Mouse (Mus musculus) neutrophil, adult 5-6 weeks (primary cell): ENCODE measurements around the gene Ankrd34a. TPM values are rescaled to one million over a fixed set of nuclear protein-coding genes. Genes with fewer than 3 reads are reported as not detected.

Experiments used
- ATAC-seq: fragments of 151-379, 151-347 bp; 2 replicates; pipeline ENCODE4 v1.8.0; 2017; ENCODE audit warnings: mild to moderate bottlenecking, moderate TSS enrichment; ENCODE audit not compliant: insufficient number of reproducible peaks, poor library complexity, low FRiP score, severe bottlenecking; ENCODE audit errors: extremely low read depth
- total RNA-seq: library from RNA; stranded (forward); fragments of 200-1000 nt; gene quantifications from 2 replicates; pipeline ENCODE4 v1.2.3, GENCODE M21; 2017

Gene Ankrd34a
- total RNA-seq, 1 experiment from 2014 or later, result not detected

GRCm38 (mm10) chr3:96576690-96577541, 19.5 kb upstream of the Ankrd34a start, which contains the start of gene Gm16253:
Gene Gm16253 (plus strand): TSS chr3:96576984.
- ATAC-seq, result peak; percentile 90

- ATAC-seq, result no peak
Measured at GRCm38 (mm10) chr3:96577566-96577965, 18.9 kb upstream of the Ankrd34a start.

- no peak for ATAC-seq
Measured at GRCm38 (mm10) chr3:96578561-96579238, 17.7 kb upstream of the Ankrd34a start.

- no peak for ATAC-seq
Measured at GRCm38 (mm10) chr3:96579239-96579750, 17.1 kb upstream of the Ankrd34a start.

GRCm38 (mm10) chr3:96579885-96580454, 16.5 kb upstream of the Ankrd34a start:
- peak; percentile 89 for ATAC-seq

GRCm38 (mm10) chr3:96581141-96581540, 15.3 kb upstream of the Ankrd34a start:
- ATAC-seq, result no peak

- no peak for ATAC-seq
Measured at GRCm38 (mm10) chr3:96581771-96582515, 14.5 kb upstream of the Ankrd34a start.

GRCm38 (mm10) chr3:96583386-96583785, 13.1 kb upstream of the Ankrd34a start:
- no peak for ATAC-seq

- ATAC-seq, result no peak
Measured at GRCm38 (mm10) chr3:96590657-96591056, 5.8 kb upstream of the Ankrd34a start.

GRCm38 (mm10) chr3:96593374-96593773, 3.1 kb upstream of the Ankrd34a start:
- ATAC-seq, result no peak

- ATAC-seq, result peak; percentile 93
Measured at GRCm38 (mm10) chr3:96593790-96594560, 2.5 kb upstream of the Ankrd34a start, which contains the start of gene Polr3gl. Gene Polr3gl (minus strand): TSS chr3:96594181.

- no peak for ATAC-seq
Measured at GRCm38 (mm10) chr3:96594851-96595250, 1.6 kb upstream of the Ankrd34a start.

- no peak for ATAC-seq
Measured at GRCm38 (mm10) chr3:96595661-96596060, 775 bp upstream of the Ankrd34a start.

- ATAC-seq, result no peak
Measured at GRCm38 (mm10) chr3:96596855-96597254, 419 bp downstream of the Ankrd34a start.

- no peak for ATAC-seq
Measured at GRCm38 (mm10) chr3:96597435-96597891, 1.0 kb downstream of the Ankrd34a start.

GRCm38 (mm10) chr3:96598156-96599068, 2.0 kb downstream of the Ankrd34a start:
- no peak for ATAC-seq

- ATAC-seq, result no peak
Measured at GRCm38 (mm10) chr3:96599069-96599393, 2.6 kb downstream of the Ankrd34a start.
